Mouse (Mus musculus): ENCODE measurements around the gene Tmem72.

DNA sequence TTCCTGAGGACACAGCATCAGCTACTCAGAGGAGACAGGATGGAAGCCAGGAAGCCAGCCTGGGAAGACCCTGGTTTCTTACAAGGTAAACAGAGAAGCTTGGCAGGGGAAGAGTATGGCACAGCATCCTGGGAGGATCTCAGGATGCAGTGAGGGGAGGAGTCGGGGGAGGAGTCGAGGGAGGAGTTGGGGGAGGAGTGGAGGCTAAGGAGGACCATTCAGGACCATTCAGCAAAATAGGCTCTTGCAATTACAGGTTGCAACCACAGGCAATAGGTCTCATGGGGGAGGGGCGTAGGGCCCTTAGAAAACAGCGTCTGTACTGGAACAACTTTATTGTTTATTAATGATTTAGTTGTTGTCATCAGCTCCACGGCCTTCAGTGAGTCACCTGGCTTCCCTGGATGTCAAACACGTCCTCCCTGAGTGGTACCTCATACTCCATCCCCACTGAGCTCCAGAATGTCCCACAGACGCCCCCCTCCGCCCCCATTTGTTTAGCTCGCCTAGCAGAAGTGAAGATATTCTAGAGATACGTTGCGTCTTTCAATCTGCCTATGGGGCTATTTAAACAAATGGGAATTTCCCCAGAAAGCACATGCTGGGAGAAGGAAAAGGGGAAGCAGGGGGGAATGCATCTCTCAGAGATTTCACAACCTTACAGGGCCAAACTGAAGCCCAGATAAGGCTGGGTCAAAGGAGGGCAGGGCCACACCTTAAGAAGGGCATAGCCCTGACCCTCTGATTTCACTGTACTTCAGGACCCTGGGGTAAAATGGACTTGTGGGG lies 47.8 kb downstream of the Tmem72 start:
- TF ChIP-seq CTCF (IDR thresholded peaks at IDR 0.05; ENCODE audit: low read depth, low read length) = no peak
- 0 out of 2 replicates have a peak, but pooled peaks have one; percentile 35 for TF ChIP-seq POLR2A (IDR thresholded peaks at IDR 0.05; ENCODE audit: borderline replicate concordance, low read depth, low read length)
